Mouse (Mus musculus): ENCODE data around the gene Bhmt2. TPM values are rescaled to one million over a fixed set of nuclear protein-coding genes. Genes with fewer than 3 reads are reported as not detected.
A peak's percentile ranks its signal among the peaks of the same experiment; 100 is the strongest.

The Bhmt2 gene
- total RNA-seq, 2 experiments from 2014 or later = 0.25 to 0.38 TPM

DNA sequence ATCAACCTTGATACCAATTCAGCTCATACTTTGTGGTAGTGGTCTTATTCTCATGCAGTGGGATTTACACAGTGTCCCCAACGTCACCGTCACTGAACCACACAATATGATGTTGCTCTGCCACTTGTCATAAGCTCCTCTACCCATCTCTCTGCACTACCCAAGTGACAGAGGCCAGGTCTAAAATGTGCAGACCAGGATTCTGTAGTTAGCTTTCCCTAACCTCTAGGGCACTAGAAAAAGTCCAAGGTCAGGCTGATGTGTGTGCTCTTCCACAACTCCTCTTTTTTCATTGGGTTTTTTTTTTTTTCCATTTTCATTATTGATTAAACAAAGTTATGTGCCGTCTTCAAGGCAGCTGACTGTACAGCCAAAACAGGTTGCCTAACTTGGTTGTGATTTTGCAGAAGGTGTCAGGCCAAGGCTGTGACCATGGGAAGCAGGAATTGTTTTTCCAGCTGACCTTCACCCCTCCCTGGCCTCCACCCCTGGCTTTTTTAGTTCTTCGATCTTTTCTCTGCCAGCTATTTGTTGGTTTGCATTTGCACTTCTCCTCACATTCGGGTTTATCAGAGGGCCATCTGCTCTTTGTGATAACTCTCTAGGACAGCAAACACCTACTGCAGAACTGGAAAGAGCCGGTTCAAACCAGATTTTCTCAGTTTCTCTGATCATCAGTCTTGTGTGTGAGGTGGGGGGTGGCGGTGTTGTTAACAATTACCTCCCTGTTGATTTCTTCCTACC lies 25.5 kb downstream of the Bhmt2 start:
- no peak for DNase-seq (ENCODE audit: low spot score in 2 of 2)

DNA sequence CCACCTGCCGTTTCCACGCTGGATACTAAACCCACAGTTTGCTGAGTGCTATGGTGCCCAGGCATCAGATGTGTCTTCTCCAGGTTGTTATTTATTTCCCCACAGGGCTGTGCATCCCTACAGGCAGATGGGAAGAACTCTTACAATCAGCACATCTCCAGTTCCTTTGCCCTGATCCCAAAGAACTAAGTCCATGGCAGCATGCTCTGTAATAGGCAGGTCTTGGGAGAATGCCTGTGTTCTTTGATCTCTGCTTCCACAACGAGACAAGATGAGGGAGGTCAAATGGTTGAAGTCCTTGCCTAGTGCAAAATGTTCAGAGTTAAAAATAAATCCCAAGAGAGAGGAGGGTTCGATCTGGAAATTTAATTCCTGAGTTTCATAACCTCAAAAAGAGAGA lies 34.5 kb downstream of the Bhmt2 start:
- DNase-seq (ENCODE audit: low spot score in 2 of 2) = no peak

DNA sequence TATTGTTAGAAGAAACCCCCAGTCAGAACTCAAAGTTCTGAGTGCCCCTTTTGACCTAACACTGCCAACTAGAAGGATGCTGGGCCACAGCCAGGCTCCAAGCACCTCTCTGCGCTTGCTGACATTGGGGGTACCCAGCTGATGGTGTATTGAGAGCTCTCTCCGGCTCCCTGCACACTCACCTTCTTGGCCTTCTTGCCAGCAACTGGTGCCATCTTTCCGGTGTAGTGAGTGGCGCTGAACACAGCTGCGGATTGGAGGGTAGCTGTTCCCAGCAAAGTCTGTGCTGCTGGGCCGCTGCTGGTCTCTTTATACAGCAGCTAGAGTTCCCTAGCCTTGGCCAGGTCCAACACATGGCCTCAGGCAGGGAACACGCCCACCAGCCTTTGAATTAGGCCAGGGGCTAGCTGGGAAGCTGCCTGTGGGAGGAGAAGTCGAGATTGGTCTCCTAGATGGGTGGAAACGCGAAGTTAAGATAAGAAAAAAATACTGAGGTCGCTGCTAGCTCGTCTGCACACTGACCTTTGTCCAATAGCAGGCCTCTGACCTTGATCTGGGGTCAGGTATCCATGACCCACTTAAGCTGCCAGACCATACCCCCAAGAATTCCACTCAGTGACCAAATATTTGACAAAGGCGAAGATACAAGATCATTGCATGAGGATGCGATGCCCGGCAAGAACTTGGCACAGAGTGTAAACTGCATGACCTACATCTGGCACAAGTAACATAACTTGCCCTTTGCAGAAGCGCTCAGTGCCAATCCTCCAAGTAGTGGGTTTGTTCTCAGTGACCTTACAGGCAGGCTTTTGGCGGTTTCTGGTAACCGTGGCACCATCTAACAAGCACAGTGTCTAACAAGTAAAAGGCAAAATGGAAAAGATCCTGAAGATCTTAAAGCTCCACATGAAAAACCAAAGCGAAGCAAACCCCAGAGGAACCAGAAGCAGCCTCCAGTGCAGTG lies 36.5 kb downstream of the Bhmt2 start, which contains the start of gene Bhmt:
Gene Bhmt (minus strand): TSS at position 680 of the 964 bp plus-strand sequence.
- DNase-seq (ENCODE audit: low spot score in 2 of 2) = no peak

DNA sequence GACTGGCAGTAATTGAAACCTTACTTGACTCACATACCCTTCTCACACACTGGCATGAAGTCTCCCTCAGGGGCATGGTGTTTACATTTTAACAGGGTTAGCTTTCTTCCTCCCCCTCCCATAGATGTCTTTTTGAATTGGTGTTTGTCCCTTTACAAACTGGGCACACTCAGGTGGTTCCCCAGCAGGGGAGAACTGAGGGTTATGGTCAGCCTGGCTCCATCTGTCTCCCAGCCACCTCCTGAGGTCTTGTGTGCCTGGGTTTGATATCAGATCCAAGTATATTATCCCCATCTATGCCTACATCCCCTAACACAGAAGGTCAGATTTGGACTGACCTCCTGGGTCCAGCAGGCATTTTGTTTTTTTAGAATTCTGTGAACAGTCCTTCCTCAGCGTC lies 37.5 kb downstream of the Bhmt2 start:
- DNase-seq (ENCODE audit: low spot score in 2 of 2) = no peak

DNA sequence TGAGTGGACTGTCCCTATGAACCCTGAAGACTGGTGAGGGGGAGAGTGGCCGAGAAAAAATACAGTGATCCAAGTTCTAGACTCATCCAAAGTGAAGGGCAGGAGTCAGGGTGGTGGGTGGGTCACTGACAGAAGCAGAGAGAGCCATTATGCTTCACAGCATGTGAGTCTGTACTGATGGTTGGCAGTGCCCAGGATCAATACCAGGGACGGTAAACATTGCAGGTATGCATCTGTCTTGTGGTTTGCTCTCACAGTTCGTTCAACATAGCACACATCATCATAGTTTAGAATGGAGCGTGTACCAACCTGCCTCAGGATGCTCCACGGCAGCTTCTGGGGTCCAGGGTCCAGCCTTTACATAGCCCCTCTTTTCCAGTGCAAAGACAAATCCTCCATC lies 41.2 kb downstream of the Bhmt2 start:
- DNase-seq (ENCODE audit: low spot score in 2 of 2) = no peak

DNA sequence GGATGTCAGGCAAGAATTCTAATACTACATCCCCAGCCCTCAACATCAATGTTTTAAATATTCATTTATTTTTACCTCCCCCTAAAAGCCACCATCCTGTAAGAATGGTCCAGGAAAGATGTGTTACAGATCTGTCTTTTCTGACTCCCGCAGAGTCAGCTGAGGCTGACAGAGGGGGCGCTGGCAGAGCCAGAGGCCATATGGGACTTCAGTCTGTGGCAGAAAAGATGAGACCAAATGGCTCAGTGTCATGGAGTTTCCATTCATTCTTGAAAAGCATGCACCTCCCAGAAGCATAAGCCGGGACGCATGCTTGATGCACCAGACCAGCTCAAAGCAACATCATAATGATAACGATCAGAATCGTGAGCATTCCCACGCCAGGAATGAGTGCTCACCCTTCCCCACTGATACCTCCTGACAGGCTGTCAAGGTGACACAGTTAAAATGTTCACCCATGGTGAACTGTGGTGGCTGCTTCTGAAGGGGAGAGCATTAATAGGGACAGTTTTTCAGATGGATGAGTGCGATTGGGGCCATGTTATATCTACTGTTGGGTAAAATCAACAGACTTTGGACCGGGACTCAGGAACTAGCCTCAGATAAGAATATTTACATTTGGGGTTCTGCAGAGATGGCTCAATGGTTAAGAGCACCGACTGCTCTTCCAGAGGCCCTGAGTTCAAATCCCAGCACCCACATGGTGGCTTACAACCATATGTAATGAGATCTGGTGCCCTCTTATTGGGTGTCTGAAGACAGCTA lies 43.0 kb downstream of the Bhmt2 start:
- peak; percentile 10 to 31 for DNase-seq (ENCODE audit: low spot score in 2 of 2)

DNA sequence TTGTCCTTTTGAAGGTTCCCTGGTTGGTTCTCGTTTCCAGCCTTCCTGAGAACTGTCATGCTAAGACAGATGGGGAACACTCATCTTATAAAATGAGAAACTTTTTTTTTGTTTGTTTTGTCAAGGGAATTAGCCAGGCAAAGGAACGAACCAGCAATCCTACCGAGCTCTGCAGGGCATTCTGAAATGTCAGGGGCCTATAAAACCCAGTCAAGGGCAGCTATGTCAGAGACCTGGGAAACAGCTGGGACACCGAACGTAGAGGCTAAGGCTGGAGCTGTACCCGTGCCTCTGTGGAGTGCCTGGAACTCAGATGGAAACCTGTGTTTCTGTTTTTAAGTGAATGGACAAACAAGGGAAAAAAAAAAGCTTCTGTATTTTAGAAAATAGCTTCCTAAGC lies 45.2 kb downstream of the Bhmt2 start:
- DNase-seq (ENCODE audit: low spot score in 2 of 2) = no peak

DNA sequence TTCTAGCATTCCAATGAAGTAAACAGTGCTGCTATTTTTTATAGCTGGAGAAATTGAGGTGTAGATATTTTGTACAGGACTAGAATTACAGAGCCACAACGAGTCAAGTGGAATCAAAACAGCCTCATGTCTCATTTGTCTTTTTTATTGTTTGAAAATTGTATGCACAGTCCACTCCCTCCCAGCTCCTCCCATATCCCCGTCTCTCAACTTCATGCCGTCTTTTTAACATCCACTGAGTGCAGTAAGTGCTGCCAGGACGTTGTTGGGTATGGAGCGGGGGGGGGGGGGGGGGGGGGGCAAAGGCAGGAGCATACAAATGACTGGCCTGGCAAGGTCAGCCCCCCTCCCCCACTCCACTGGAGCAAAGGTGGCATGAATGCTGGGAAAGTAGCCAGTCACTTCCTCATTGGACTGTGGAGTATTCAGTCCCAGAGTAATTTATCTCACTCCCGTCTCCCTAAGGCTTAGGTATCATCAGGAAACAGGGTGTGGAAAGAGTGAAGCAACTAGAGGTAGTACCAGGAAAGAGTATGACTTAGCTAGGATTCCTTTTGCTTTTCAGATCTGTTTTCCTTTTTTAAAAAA lies 59.6 kb downstream of the Bhmt2 start:
- DNase-seq (ENCODE audit: low spot score in 2 of 2) = no peak

DNA sequence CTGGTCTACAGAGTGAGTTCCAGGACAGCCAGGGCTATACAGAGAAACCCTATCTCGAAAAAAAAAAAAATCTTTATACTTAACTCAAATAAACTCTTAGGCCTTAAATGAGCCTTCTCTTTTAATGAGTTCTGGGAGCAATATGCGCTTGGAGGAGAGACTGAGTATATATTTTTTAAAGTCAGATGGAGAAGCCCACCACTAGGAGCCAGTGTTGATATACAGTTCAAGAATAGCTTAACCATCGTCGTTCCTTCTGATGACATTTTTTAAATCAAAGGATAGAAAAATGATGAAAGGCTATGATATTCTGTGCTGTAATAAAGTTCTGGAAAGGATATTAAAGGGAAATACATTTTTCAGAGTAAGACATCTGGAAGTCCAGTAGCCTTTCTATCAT lies 60.3 kb downstream of the Bhmt2 start:
- DNase-seq (ENCODE audit: low spot score in 2 of 2) = no peak

DNA sequence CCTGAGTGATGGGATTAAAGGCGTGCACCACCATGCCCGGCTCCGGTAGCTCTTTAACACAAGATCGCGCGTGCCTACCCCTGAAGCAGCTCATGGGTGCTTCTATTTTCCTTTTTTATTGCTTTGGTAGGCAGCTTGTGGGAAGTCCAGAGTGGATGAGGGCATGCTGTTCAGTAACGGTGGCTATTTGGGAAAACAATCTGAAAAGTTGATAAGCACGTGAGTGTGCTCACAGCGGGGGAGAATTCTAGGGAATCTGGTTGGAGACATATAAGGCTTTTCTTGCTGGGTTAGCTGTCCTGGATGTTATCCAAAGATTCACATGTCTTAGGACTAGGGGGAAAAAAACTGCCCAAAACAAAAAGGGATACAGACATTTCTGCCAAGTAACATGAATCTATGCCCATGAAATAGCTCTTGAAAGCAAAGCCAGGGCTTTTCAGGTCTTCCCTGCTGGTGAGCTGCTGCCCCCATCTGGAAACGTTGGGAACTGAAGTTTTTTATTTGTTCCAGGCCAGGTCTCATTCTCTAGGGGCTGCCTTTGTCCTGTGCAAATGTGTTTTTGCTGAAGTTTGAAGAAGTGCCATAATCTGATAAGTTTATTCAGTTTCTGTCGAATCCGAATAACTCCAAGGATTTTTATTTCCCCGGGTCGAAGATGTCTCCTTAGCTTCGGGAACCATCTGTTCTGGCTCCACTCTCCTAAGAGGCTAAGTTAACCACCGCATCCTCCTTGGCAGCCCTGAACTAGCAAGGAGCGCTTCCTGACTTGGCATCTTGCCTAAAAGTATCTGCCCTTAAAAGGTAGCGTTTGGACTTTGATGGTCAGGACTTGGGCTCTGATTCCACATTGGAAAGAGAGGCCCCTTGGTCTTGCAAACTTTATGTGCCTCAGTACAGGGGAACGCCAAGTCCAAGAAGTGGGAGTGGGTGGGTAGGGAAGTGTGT lies 61.2 kb downstream of the Bhmt2 start:
- DNase-seq (ENCODE audit: low spot score in 2 of 2) = peak; percentile 62 to 92

DNA sequence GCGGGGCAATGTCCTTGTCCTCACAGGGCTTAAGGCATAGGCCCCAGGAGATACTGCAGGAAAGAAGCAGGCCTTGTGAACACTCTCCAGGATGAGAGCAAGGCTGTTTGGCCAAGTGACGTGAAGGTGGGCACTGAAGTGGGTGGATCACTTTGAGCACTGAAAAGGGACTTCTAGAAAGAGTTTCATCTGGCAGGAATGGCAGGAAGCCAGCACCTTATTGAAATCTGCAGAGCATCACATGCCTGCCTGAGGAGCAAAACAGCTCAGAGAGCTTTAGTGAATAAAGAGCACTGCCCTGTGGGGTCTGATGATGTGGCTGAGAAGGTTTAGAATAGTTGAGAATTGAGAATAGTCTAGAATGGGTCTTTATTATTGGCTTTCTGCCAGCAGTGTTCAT lies 65.6 kb downstream of the Bhmt2 start:
- DNase-seq (ENCODE audit: low spot score in 2 of 2) = no peak

DNA sequence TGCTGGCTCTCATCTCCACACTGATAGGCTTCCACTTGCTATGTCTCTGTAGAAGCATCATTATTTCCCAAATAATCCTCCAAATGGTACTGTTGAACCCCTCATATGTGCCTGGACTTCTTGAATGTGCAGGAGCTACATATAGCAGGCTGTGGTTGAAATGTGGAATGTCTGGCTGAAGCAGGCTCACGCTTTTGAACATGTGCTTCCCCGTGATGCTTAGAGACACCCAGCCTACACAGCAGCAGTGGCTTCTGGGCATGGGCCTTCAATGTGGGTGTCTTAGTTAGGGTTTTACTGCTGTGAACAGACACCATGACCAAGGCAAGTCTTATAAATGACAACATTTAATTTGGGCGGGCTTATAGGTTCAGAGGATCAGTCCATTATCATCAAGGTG lies 66.4 kb downstream of the Bhmt2 start:
- peak in 1 of 2 experiments; percentile 26 for DNase-seq (ENCODE audit: low spot score in 2 of 2)

DNA sequence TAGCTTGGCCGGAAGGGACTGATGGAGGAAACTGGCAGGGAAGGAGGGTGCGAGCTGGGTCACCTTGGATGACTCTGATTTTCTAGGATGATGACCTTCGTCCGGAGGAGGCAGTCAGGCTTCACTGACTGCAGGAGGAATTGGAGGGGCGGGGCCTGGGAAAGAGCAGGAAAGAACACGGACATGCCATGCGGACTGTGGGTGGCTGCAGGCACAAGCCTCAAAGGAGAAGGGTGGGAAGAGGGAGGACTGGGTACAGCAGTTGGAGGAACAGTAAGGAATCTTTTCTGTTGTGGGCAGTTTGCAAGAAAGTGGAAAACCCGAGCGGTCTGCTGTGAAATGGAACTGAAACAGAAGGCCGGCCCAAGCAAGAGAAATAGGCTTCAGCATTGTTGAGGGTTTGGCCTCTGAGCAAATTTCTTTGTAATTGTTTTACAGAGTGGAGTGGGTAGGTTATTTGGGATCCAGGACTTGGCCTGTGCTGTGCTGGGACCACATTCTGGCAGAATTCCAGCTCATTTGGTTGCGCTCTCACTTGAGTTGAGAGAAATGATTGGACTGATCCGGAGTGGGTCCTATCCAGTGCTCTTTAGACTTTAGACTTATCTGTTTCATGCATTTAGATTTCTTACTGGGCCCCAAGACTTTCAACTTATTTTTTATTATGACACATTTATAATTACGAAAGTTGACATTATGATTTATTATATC lies 67.1 kb downstream of the Bhmt2 start:
- DNase-seq (ENCODE audit: low spot score in 2 of 2) = peak in 1 of 2 experiments; percentile 43

Other genes with a start within 250 kb of the Bhmt2 start
- 10 to 100 TPM; 40.9 to 41.5 TPM for gene Jmy, start 174.5 kb downstream of the Bhmt2 start, total RNA-seq (2021)
- gene Bhmt, start 36.3 kb downstream of the Bhmt2 start, total RNA-seq (2021) = not detected
- under 1 TPM; 0.18 to 0.37 TPM for gene Dmgdh, start 131 bp upstream of the Bhmt2 start, total RNA-seq (2021)
- gene Arsb, start 97.3 kb upstream of the Bhmt2 start, total RNA-seq (2021) = 10 to 100 TPM; 80.5 to 90.3 TPM

Measured in layer of hippocampus, adult 18-20 months (tissue).